Comparison of ENCODE assay signal across 14 mouse cellular contexts in the genomic region with DNA sequence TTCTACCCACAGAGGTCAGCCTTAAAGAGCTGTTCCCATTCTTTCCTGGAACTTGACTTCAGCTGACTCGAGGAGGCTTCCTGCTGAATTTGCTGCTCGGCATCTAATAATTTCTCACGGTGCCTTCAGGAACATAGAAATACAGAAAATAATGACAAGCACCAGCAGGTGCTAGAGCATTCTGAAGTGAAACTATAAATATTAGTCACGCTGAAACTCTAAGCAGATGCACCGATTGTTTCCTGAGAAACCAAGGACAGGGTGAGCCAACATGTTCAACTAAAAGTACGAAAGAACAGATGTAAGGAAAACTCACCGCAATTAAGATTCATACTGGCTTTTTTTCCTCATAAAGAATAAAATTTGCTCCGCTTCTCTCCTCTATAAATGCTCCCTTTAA.
"Had no signal": no experiment of that assay in that cellular context is flagged by ENCODE, and none has a peak within 500 bp of the region (broad histone marks: within the 10 kb centered on the region; RNA-seq: fewer than 3 reads in every experiment).

No protein-coding gene starts in this region.

- H3K4me2 ChIP-seq: limb, embryonic 13.5 days; liver, embryonic 12.5 days; lung, embryonic 15.5 days; midbrain, embryonic 12.5 days had no signal

- H3K4me1 ChIP-seq: limb, embryonic 13.5 days; liver, embryonic 12.5 days; lung, embryonic 15.5 days; midbrain, embryonic 12.5 days had no signal

- H3K9ac ChIP-seq: limb, embryonic 13.5 days; liver, embryonic 12.5 days; lung, embryonic 15.5 days; midbrain, embryonic 12.5 days had no signal

- H3K4me3 ChIP-seq: limb, embryonic 13.5 days; liver, embryonic 12.5 days; lung, embryonic 15.5 days; megakaryocyte, embryonic 14.5 days; midbrain, embryonic 12.5 days had no signal

- H3K9me3 ChIP-seq: limb, embryonic 13.5 days; liver, embryonic 12.5 days; lung, embryonic 15.5 days; midbrain, embryonic 12.5 days had no signal

- H3K27me3 ChIP-seq: limb, embryonic 13.5 days; liver, embryonic 12.5 days; lung, embryonic 15.5 days; midbrain, embryonic 12.5 days had no signal

- DNase-seq: kidney, adult 18-20 months; kidney, postnatal 10 days; kidney, postnatal 4 days; lung, postnatal 14 days; right cerebral cortex, adult 18-20 months; spleen, adult 18-20 months; thymus, postnatal 4 days had no signal

- ATAC-seq: liver, embryonic 12.5 days; midbrain, embryonic 16.5 days had no signal

- H3K36me3 ChIP-seq: limb, embryonic 13.5 days; liver, embryonic 12.5 days; lung, embryonic 15.5 days; midbrain, embryonic 12.5 days had no signal

- H3K27ac ChIP-seq: limb, embryonic 13.5 days; liver, embryonic 12.5 days; lung, embryonic 15.5 days; macrophage; midbrain, embryonic 12.5 days had no signal
